Comparison of ENCODE assay signal across 12 mouse cellular contexts in the genomic region with DNA sequence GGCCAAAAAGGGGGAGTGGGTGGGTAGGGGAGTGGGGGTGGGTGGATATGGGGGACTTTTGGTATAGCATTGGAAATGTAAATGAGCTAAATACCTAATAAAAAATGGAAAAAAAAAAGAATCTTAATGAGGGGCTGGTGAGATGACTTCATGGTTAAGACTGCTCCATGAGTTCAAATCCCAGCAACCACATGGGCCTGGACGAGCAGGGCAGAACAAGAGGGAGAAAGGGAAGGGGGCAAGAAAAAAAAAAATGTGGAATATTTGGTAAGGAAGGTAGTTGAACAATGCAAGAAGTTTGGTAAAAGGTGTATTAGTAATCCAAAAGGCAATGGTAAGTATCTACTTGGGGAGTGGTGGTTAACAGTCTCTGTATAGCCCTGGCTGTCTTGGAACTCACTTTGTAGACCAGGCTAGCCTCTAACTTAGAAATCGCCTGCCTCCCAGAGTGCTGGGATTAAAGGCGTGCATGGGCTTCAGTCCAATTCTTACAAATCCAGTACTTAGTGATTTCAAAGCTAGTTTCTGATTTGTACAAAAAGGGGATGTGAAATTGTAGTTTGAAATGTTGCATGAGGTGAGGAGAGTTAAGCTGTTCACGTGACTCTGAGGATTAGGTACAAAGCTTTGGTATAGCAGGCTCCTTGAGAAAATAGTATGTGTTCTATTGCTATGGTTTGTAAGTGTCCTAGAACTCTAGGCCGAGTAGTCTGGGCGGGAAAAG. TPM values are rescaled to one million over a fixed set of nuclear protein-coding genes. Genes with fewer than 3 reads are reported as not detected.
A peak's percentile ranks its signal among the peaks of the same experiment; 100 is the strongest.
DNase-seq lines count a peak whose midpoint lies in the region; ATAC-seq and TF ChIP-seq lines count a peak whose summit lies in the region.
"Had no signal": no experiment of that assay in that cellular context is flagged by ENCODE, and none has a peak within 500 bp of the region (broad histone marks: within the 10 kb centered on the region; RNA-seq: fewer than 3 reads in every experiment).

No protein-coding gene starts in this region.

- no peak overlapping the region for H3K4me3 ChIP-seq in kidney, embryonic 16.5 days (ENCODE audit: low read length)
- no peak overlapping the region for H3K4me3 ChIP-seq in C2C12 (ENCODE audit: insufficient read depth, poor library complexity, severe bottlenecking)
- no peak overlapping the region for H3K4me3 ChIP-seq in forebrain, embryonic 12.5 days (replicated peaks)

- H3K9me3 ChIP-seq in kidney, embryonic 16.5 days (ENCODE audit: low read length) = no peaks in the 10 kb centered on the region
- H3K9me3 ChIP-seq in forebrain, embryonic 12.5 days = no peaks in the 10 kb centered on the region

- no peak overlapping the region for H3ac ChIP-seq in C2C12 (ENCODE audit: control insufficient read depth, insufficient read length, low read depth)

- H3K36me3 ChIP-seq in kidney, embryonic 16.5 days (ENCODE audit: insufficient read depth, low read length) = peaks cover 21% of the 10 kb centered on the region
- peaks cover 36% of the 10 kb centered on the region for H3K36me3 ChIP-seq in C2C12 (ENCODE audit: control insufficient read depth, insufficient read depth)
- peaks cover 26% of the 10 kb centered on the region for H3K36me3 ChIP-seq in forebrain, embryonic 12.5 days (replicated peaks)

- no peaks in the 10 kb centered on the region for H3K79me3 ChIP-seq in C2C12 (ENCODE audit: low read depth)

- H3K79me2 ChIP-seq in C2C12 (ENCODE audit: control insufficient read depth, insufficient read depth) = no peaks in the 10 kb centered on the region

- ATAC-seq in kidney, embryonic 16.5 days (ENCODE audit: low FRiP score, low TSS enrichment) = peak; percentile 53; the same call in 1 of the 2 replicates
- peak; percentile 50; the same call in 1 of the 2 replicates for ATAC-seq in forebrain, embryonic 12.5 days (ENCODE audit: low FRiP score)
- ATAC-seq in megakaryocyte-erythroid progenitor cell, adult 5-6 weeks (replicated peaks; ENCODE audit: low FRiP score, low TSS enrichment, poor library complexity, severe bottlenecking) = peak; percentile 47; the same call in 1 of the 2 replicates
- no peak for ATAC-seq in activated CD4-positive, CD25-positive, alpha-beta regulatory T cell, adult 4 months
- ATAC-seq: Patski had no signal

- WGBS in kidney, embryonic 16.5 days = 55% methylated on average over 6 of the region's 6 CpGs
- 40% methylated on average over 6 of the region's 6 CpGs for WGBS in forebrain, embryonic 12.5 days

- no peak overlapping the region for H3K4me2 ChIP-seq in kidney, embryonic 16.5 days (replicated peaks; ENCODE audit: low read depth, low read length)
- H3K4me2 ChIP-seq in forebrain, embryonic 12.5 days = no peak overlapping the region

- DNase-seq in kidney, adult 9 months = no peak
- DNase-seq in kidney, postnatal 10 days = no peak
- DNase-seq in urinary bladder, adult 18-20 months (ENCODE audit: low spot score in 2 of 2) = no peak
- DNase-seq: cerebellum, adult 9-11 months; gastrocnemius, postnatal 36 days; lung, postnatal 10 days had no signal

- no peak overlapping the region for H3K27ac ChIP-seq in kidney, embryonic 16.5 days (ENCODE audit: low read length)
- no peak overlapping the region for H3K27ac ChIP-seq in forebrain, embryonic 12.5 days

- no peak for TF ChIP-seq CTCF in C2C12 (IDR thresholded peaks at IDR 0.05; ENCODE audit: control insufficient read depth, insufficient read depth, insufficient read length)

- H3K27me3 ChIP-seq in kidney, embryonic 16.5 days (ENCODE audit: insufficient read depth, low read length) = no peaks in the 10 kb centered on the region; the same call in 1 of the 2 replicates
- H3K27me3 ChIP-seq in C2C12 (ENCODE audit: control insufficient read depth, insufficient read depth, insufficient read length) = no peaks in the 10 kb centered on the region
- H3K27me3 ChIP-seq in forebrain, embryonic 12.5 days = no peaks in the 10 kb centered on the region
- H3K27me3 ChIP-seq: Patski had no signal

- no peak overlapping the region for H3K9ac ChIP-seq in kidney, embryonic 16.5 days (replicated peaks; ENCODE audit: low read length)
- no peak overlapping the region for H3K9ac ChIP-seq in forebrain, embryonic 12.5 days

- H3K4me1 ChIP-seq in kidney, embryonic 16.5 days (ENCODE audit: insufficient read depth, low read length) = no peaks in the 10 kb centered on the region
- H3K4me1 ChIP-seq in forebrain, embryonic 12.5 days = no peaks in the 10 kb centered on the region

TF ChIP-seq in C2C12, 6 proteins besides CTCF, POLR2A, EP300 and RAD21:
- TF ChIP-seq MYOD1 (IDR thresholded peaks at IDR 0.05; ENCODE audit: control insufficient read depth, insufficient read length, low read depth) (no peak), FOSL1 (IDR thresholded peaks at IDR 0.05; ENCODE audit: insufficient read depth, low read length, poor library complexity, severe bottlenecking) (no peak), CEBPB (IDR thresholded peaks at IDR 0.05; ENCODE audit: low read depth) (no peak), USF1 (IDR thresholded peaks at IDR 0.05; ENCODE audit: low read depth) (peak; percentile 62)

RNA-seq across cellular contexts. Expression of a gene that starts 13.9 kb away (rescaled TPM):
- 128 and 132 TPM in 2 replicates for polyA plus RNA-seq in kidney, embryonic 16.5 days (2015; fragmentation: Nextera tagmentation; extraction: Ambion mirVana)
- polyA plus RNA-seq in C2C12 (2012; fragmentation: generic; extraction: Trizol) = 63.1 TPM
- polyA plus RNA-seq in forebrain, embryonic 12.5 days (2016; fragmentation: Nextera tagmentation; extraction: Ambion mirVana) = 185 and 189 TPM in 2 replicates
- 217 and 234 TPM in 2 replicates for total RNA-seq in megakaryocyte-erythroid progenitor cell, adult 5-6 weeks (2014; fragmentation: Nextera tagmentation)
- total RNA-seq in megakaryocyte-erythroid progenitor cell, adult 5-6 weeks (2017) = 759 and 878 TPM in 2 replicates
- polyA plus RNA-seq in activated CD4-positive, CD25-positive, alpha-beta regulatory T cell, adult 4 months (2017; shearing (Covaris generic)) = 10 to 100 TPM; 33.9 to 42.2 TPM
